Mouse (Mus musculus) heart, adult 2 months (tissue): ENCODE measurements around the gene Mcm10.

ENCODE experiments used
- CTCF ChIP-seq: fragments of 200-600 bp; IDR thresholded peaks from 2 replicates; pipeline ENCODE4 v1.8.1; 2022; ENCODE audit warnings: antibody characterized with exemption, mild to moderate bottlenecking, moderate library complexity
- POLR2A ChIP-seq: fragments of 200-500 bp; IDR thresholded peaks from 2 replicates; pipeline ENCODE4 v1.6.1; 2011; ENCODE audit warnings: mild to moderate bottlenecking, low read depth, low read length, control low read depth; ENCODE audit not compliant: insufficient read depth

- TF ChIP-seq CTCF (no peak), POLR2A (no peak)
Measured at GRCm38 (mm10) chr2:5028047-5028446, 15.5 kb upstream of the Mcm10 start.
